Mouse (Mus musculus): Measurements from ENCODE around the gene Dut.

DNA sequence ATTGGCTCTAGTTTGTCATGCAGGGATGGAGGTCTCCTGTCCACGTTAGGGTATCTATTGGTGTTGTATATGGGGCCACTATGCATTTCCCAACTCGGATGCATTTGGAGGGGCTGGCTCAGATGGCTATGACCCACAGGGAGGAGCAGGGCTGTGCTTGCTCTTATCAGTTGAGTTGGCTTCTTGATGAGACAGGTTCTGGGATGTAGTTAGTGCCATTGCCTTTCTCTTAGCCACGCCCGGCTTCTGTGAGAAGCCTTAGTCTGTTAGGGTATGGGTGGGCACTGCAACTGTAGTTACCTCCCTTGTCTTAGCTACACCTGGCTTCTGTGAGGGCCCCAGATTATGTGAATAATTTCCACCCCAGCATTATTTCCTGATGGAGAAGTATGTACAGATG is 14.8 kb upstream of the Dut start:
- no peak for TF ChIP-seq GATA1 (IDR thresholded peaks at IDR 0.05; ENCODE audit: low read length)
- no peak for TF ChIP-seq TAL1 (IDR thresholded peaks at IDR 0.05; ENCODE audit: low read length)
